Mouse (Mus musculus): ENCODE measurements at regions not wholly inside any gene's neighbourhood (a gene's known extent, or its start where the extent isn't known, plus 50 kb on each side); places are given as distances from the start of the nearest gene placed in this dataset.

GRCm38 (mm10) chr15:96170986-96171769, 116.1 kb upstream of the Arid2 start:
- TF ChIP-seq CTCF (IDR thresholded peaks at IDR 0.05; ENCODE audit: control insufficient read depth, insufficient read depth, insufficient read length) = no peak
- no peak for TF ChIP-seq MYOD1 (IDR thresholded peaks at IDR 0.05; ENCODE audit: control insufficient read depth, insufficient read length, low read depth)

Data from C2C12 (cell line).